Mouse (Mus musculus) adrenal gland, adult 18-20 months (tissue): ENCODE measurements around the gene Pnpla2. TPM values are rescaled to one million over a fixed set of nuclear protein-coding genes. Genes with fewer than 3 reads are reported as not detected.

Experiments used
- DNase-seq, 2 experiments: peaks; one replicate each; pipeline ENCODE4 v3.0.0; 2021 to 2022; ENCODE audit warnings: low spot score in 2 of 2
- total RNA-seq, 2 experiments: library from RNA; stranded (reverse); gene quantifications; 1 replicate in 1 of 2; 2 replicates in 1 of 2; pipeline ENCODE4 v1.2.3; 2021

Gene Pnpla2
- total RNA-seq, 2 experiments from 2014 or later = 739 to 1,290 TPM

DNA sequence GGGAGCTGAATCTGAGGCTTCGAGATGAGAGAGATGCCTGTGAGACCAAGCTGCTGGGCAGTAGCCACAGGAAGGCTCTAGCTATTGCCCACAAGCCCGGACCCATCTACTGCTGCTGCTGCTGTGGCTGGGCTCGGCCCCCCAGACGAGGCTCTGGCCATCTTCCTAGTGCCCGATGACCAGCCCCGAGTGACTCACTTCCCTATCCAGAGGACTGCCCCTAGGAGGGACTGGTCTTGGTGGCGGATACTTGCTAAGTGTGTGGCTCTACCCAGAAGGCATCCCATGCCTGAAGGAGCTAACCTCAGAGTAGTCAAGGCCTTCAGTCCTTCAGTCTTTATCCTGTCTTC is 11.0 kb downstream of the Pnpla2 start:
- peak in 1 of 2 experiments; percentile 9 for DNase-seq

DNA sequence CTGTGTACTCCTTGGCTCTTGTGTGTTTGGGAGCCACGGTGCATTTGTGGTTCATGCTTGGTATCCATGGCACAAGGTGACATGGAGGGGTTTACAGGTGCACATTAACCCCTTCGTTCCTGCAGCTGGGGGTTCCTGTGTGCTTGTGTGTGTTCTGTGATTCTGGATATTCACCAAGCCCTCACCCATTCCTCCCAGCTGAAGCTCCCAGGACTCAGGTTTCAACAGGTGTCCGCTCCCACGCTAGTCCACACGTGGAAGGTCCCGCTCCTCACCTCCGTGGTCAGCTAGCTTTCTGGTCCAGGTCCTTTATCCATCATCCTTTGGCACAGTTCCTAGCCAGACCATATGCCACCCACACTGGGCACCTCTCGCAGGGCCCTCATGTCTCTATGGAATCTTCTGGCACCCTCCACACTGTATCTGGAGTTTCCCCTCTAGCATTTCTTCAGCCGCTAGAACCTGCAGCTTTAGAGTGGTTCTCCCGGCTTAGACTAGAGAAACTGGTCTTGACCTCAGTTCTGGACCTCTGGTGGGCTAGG is 11.7 kb downstream of the Pnpla2 start:
- no peak for DNase-seq

DNA sequence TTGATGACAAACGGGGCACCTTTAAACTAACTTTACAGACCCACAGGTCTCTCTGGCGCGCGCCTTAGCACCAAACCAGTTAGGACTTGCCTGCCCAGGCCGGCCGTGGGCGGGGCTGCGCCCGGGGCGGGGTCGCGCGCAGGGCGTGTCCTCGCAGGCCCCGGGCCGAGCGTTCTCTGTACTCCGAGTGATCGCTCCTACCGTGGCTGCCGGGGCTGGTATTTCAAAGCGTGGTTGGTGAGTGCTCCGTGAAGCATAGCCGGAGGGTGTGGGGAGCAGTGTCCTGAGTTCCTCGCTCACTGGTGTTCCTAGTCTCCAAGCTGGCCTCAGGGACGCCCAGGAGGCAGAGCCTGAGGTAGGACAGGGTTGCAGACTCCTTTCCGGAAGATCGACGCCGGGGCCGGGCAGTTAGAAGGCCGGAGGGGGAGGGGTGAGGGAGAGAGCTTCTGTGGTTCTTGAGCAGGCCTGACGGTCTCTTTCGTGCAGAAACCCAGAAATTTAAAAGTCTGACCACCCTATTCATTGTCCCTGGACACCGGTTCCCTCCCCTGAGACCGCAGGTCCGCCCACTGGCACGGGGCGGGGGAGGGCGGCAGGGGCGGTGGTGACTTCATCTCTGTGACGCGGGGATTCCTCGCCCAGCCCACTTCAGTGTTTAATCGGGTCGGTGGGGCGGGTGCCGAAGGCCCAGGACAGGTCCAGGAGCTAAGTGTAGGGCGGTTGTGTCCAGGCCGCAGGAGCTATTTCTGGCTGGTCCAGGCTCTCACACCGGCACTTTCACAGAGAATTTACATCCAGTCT is 12.4 kb downstream of the Pnpla2 start, which contains the start of gene Cd151:
Cd151 (plus strand) TSS at position 163 of the 801 bp plus-strand sequence.
- peak; percentile 88 to 93 for DNase-seq

DNA sequence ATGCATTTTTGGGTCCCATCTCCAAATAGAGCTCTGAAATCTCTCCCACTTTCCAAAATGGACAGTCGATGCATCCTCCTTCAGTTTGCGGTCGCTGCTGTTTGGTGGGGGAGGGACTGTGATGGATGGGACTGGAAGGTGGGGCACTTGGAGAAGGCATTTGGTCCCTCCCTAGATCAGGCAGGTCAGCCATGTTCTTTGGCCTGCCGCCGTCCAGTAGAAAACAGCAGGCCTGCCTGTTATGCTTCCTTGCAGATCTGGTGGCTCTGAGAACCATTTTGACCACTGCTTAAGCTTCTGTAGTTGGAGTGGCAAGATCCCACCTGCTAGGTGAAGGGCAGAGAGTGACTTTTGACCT is 13.1 kb downstream of the Pnpla2 start:
- no peak for DNase-seq

DNA sequence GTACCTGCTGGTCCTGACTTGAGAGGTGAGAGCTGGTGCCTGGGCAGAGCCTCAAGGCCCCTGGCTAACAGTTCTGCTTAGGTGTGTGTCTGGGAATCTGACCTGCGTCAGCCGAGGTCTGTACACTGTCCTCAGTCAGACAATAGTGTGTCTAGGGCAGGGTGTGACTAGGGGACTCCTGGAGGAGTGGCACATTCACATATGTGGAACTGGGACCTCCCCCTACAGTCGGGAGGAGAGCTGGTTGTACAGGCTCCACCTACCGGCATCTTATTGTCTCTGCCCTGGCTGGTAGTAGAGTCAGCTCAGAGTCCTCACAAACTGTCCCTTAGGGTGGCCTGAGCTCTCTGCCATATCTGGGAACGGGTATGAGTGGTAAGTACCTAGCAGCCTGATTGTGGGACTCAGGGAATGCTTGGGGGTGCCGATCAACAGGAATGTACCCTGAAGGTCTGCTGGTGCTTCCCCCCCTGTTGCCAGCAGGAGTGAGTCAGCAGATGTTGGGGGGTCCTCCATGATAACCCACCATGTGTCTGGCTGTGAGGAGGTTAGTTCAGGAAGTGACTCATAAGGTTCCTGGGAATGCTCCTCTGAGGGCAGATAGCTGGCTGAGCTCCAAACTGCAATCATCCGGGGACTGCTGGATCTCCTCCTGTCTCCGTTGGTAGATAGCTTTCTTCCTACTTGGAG is 13.7 kb downstream of the Pnpla2 start:
- DNase-seq = peak; percentile 59 to 72

DNA sequence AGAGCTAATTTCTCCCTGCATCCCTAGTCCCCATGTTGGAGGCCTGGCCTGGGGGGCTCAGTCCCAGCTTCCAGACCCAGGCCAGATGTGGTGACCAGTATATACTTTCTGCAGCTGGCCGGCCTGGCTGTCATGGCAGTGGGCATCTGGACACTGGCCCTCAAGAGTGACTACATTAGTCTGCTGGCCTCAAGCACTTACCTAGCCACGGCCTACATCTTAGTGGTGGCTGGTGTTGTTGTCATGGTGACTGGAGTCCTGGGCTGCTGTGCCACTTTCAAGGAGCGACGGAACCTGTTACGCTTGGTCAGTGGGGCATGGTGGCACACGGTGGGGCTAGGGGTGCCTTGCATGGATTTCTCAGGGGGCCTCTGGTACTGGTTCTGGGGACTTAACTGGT is 14.4 kb downstream of the Pnpla2 start:
- DNase-seq = peak in 1 of 2 experiments; percentile 25

DNA sequence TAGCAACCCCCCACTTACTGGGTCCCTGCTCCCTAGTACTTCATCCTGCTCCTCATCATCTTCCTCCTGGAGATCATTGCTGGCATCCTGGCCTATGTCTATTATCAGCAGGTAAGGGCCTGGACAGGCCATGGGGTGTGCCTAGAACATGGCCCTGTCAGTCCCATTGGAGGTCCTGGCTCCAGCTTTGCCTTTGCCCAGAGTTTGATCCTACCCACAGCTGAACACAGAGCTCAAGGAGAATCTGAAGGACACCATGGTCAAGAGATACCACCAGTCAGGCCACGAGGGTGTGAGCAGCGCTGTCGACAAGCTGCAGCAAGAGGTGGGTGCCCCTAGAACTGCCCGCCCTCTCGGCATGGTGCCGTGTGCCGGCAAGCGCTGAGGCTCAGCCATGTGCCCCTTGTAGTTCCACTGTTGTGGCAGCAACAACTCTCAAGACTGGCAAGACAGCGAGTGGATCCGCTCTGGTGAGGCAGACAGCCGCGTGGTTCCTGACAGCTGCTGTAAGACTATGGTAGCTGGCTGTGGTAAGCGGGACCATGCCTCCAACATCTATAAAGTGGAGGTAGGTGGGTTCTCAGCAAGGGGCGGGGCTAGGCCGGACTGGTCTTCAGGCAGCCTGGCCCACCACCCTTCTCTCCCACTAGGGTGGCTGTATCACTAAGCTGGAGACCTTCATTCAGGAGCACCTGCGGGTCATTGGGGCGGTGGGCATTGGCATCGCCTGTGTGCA is 15.1 kb downstream of the Pnpla2 start:
- peak in 1 of 2 experiments; percentile 26 for DNase-seq

DNA sequence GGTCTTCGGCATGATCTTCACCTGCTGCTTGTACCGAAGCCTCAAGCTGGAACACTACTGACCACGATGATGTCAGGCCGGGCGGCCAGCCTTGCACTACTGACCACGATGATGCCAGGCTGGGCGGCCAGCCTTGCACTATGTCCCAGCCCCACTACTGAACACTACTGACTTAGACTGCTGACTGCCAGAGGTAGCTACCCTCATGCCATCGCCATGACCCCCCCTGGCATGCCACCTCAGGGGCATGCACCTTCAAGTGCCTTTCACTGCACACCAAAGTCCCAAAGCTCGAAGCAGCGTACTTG is 15.6 kb downstream of the Pnpla2 start:
- peak in 1 of 2 experiments; percentile 21 for DNase-seq

DNA sequence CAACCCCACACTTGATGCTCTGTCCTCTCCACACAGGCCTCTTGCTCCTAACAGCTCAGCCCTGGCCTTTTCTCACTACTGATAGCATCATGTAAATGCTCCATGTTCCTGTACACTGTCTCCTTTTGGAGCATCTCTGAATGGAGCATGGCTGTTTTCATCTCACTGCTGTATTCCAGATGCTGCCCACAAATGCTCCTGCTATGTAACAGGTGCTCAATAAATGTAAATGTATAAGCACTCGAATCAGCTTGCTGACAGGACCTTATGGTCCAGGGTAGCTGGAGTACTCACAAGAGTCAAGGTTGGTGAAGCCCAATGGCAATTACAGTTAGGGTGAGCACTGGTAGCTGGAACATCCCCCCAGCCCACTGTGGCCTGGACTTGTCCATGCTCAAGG is 16.2 kb downstream of the Pnpla2 start:
- peak in 1 of 2 experiments; percentile 18 for DNase-seq

DNA sequence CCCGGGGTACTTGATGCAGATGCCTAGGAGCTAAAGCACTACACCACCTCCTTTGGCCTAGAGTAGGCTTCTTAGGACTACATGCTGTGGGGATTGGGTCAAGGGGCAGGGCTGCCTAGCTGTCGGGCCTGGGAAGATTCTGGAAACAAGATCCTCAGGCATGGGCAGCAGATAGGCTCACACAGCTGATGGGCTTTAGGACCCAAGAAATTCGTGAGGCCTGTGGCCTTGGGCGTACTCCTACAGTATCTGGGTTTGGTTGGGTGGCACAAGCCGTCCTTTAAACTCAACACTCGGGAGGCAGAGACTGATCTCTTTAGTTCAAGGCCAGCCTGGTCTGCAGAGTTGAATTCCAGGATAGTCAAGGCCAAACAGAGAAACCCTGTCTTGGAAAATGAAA is 17.2 kb downstream of the Pnpla2 start:
- no peak for DNase-seq

DNA sequence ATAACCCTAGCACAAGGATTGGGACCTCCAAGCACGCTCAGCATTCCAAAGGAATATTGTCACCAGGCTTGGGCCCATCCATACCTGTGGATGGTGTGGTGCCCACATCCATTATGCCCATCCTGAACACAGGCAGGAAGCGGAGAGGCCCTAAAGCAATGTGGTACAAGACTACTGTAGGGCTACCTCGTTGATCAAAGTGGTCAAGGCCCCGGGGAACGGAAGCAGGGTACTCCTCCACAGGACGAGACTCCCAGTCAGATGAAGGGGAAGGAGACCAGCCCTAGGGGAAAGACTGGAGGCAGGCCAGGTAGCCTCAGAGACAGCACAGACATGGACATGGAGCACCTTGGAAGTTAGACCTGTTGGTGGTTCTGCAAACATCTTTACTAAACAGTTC is 17.8 kb downstream of the Pnpla2 start:
- no peak for DNase-seq

DNA sequence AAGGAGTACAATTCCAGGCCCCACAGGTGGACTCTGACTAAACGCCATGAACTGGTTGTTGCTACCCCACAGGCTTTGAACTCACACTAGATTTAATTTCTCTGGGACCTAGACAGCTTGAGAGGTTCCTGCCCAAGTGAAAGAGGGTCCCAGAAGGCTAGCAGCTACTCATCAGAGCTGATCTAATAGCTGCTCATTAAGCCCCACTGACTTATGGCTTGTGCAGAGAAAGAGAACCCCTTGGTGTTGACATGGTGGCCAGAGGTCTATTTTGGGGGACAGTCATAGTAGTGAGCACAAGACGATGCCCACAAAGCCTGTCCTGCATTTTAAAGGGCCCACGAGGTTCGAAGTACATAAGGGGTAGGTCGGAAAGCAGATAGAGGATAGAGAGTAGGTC is 19.2 kb downstream of the Pnpla2 start:
- no peak for DNase-seq

DNA sequence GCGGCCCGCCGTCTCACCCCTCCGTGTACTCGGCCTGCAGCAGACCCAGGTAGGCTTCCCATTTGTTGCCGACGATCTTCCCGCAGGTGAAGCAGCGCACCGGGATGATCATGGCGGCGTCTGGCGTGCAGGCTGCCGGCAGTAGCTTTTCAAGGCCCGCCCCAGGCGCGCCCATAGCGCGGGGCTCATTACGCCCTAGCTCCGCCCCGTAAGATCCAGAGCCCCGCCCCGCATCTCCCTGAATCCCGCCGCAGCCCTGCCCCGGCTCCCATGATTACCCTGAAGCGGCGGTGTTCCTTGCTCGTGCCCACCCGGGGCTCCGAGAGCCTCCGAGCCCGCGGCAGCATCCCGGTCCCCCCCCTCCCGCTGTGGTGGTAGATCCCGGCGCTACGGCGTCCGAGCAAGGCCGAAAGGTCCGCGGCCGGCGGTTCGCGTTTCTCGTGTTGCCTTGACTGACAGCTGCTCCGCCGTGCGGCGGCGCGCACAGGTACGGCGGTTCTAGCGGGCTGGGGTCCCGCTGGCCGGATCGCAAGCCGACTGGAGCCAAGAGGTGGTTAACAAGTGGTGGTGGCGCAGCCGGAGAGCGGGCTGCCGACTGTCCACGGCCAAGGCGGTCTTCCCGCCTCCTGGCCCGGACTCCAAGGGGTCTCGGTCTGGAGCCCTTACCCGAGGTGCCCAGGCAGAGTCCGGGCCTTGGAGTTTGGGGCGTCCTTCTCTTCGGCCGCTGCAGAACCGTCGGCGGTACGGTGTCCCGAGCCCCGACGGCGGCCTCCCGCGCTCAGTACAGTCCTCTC is 20.2 kb downstream of the Pnpla2 start, which contains the start of the genes Polr2l and Tspan4:
Polr2l (minus strand) TSS at position 122 of the 794 bp plus-strand sequence.
Tspan4 (plus strand) TSS at position 230 of the 794 bp plus-strand sequence.
- peak; percentile 81 to 86 for DNase-seq

DNA sequence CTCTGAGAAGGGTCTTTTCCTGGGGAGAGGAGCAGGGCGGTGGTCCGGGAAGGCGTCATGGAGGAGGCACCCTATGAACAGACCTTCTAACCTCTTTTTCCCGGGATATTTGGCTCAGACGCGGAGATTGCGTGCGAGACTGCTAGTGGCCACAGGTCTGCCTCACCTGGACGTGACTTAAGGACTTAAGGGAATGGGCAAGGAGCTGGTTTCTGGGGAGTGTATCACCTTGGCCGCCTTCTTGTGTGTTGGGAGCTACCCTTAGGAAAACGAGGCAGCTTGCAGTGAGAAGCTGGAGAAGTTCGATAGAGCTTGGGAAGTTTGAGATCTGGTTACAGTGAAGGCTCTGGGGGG is 20.8 kb downstream of the Pnpla2 start:
- no peak for DNase-seq

DNA sequence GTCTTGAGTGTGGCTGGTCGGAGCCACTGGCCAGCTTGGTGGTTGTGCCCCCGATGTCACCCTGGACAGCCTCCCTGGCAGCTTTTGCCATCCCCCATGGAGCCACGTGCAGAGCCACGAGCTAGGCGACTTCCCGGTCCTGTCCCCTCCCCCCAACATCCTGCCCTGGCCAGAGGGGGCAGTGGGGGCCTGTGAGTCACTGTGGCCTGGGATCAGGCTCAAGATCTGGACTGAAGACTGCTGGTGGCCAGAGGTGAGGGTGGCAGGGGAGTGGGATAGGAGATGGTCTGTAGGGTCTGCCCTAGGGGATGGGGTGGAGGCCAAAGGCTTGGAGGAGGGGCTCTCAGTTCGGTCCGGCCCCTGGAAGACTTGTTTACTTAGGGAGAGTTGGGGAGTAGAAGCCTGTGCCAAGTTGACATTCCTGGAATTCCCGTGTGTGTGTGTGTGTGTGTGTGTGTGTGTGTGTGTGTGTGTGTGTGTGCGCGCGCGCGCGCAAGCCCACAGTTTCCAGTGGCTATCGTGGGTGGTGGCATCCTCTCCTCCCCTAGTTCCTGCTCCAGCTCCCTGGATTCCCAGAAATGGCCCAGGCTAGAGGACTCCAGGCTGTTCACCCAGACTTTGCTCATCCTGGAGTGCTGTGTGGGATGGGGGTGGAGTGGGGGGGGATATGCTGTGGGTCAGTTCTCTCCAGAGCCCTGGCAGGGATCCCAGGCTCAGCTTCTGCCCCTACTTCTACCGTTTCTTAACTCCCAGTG is 21.4 kb downstream of the Pnpla2 start:
- DNase-seq = peak; percentile 82 to 84

DNA sequence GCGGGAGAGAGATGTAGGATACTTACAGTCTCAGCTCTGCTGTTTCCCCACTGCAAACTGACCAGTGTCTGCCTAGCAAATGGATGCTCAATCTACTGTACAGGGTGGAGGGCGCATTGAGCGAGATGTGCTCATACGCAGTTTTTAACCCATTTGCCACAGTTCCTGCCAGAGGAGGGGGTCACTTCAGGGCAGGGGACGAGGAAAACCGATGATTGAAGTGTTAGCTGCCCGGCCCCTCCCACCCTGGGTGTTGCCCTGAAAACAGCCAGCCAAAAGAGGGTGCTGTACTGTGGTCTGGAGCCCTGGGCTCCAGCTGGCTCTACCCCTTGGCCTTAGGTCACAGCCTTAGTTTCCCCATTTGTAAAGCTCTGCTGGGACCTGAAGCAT is 22.0 kb downstream of the Pnpla2 start:
- no peak for DNase-seq

DNA sequence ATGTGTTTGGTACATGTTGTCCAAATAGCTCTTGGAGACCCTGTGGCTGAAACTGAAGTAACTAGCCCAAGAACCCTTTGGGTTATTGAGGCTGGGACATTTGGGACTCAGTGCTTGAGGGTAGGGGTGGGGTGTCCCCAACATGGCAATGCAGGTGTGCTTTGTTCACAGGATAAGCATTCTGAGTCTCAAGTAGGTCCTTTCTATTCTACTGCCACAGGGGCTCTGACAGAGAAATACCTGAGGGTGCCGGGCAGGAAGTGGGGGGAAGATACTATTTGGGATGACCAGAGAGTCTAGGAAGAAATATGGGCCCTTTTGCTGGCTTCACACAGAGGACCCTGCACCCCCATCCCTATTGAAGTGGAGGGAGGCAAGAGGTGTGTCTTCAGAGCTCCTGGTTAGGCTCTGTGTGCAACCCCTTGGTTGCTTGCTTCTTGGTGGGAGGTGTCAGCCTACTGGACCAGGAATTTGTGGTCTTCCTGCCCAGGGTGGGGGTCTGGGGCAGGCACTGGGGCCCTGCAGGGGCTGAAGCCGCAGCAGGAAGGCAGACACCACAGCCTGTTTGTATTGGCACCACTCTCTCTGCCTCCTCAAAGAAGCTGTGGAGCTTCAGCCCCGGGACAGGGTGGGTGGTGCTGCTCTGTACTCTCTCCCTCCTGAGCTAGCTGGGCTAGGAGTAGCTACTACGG is 22.7 kb downstream of the Pnpla2 start:
- no peak for DNase-seq

DNA sequence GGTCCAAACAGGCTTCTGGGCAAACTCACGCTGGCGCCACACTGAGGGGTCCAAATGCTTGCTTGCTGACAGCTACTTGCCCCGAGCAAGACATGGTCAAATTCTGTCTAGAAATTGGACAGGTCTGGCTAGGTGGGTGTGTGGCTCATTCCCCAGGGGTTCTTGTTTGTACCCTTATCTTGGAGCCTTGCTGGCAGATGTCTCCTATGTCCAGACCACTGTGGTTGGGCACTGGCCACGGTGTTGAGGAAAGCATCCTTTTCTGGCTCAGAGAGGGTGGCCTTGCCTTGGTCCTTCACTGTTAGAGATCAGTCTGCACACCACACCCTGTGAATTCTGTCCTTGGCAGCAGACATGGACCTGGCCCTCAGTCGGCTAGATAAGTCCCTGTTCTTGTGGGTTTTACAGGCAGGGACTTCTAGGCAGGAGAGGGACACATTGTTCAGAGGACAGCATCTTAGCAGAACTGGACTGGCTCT is 23.3 kb downstream of the Pnpla2 start:
- DNase-seq = no peak

DNA sequence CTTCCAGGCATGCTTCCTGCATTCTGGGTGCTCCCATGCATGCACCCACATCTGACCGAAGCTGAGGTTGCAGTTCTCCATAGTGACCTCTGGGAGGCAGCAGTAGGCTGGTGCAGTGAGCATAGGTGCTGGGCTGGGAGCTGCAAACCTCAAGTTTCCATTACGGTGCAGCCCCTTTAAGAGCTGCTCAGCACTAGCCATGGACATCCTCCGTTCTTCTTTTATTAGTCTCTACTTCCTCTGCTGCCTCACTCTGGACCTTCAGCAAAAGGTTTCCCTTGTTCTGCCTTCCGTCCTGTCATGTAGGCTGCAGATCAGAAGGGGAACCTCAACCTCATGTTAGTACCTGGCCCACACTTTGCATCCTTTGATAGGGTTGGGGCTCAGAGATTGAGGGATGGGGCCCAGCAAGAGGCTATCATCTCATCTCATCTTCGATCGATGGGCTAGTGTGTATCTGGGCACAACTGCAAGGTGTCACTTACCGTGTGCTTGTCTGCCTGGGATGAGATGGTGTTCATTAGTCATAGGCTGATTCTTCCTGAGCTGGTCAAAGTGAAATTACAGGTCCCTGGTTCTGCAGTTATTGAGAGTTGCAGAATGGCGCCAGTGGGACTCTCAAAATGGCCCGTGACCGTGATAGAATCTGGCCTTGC is 26.0 kb downstream of the Pnpla2 start:
- DNase-seq = peak in 1 of 2 experiments; percentile 56
